Mouse (Mus musculus) cerebellum, adult 8-10 months (tissue): Measurements from ENCODE around the gene Gm20388.
"Not testable (repeated sequence)": the region's sequence is repeated elsewhere in the genome, so short reads cannot be mapped to it uniquely, and the experiment has no call there.

Experiments used
- DNase-seq: peaks from one replicate; pipeline ENCODE4 v3.0.0; 2022

Gene Gm20388

GRCm38 (mm10) chr8:122564363-122565352 lies 2654.0 kb downstream of the Gm20388 start:
- no peak for DNase-seq

- no peak for DNase-seq
Measured at GRCm38 (mm10) chr8:122566766-122567165, 2656.1 kb downstream of the Gm20388 start.

GRCm38 (mm10) chr8:122567361-122568108 lies 2656.9 kb downstream of the Gm20388 start, which contains the start of gene Cdt1:
TSS of gene Cdt1 (plus strand) at chr8:122568015.
- DNase-seq, result peak; percentile 96

- DNase-seq, result no peak
Measured at GRCm38 (mm10) chr8:122568109-122568504, 2657.5 kb downstream of the Gm20388 start.

- DNase-seq, result no peak
Measured at GRCm38 (mm10) chr8:122568881-122569309, 2658.3 kb downstream of the Gm20388 start.

GRCm38 (mm10) chr8:122569329-122569728 lies 2658.7 kb downstream of the Gm20388 start:
- DNase-seq, result no peak

GRCm38 (mm10) chr8:122569996-122570395 lies 2659.4 kb downstream of the Gm20388 start:
- no peak for DNase-seq

GRCm38 (mm10) chr8:122571153-122571552 lies 2660.5 kb downstream of the Gm20388 start:
- DNase-seq, result peak; percentile 64

- DNase-seq, result no peak
Measured at GRCm38 (mm10) chr8:122571750-122572267, 2661.2 kb downstream of the Gm20388 start.

GRCm38 (mm10) chr8:122572751-122573150 lies 2662.1 kb downstream of the Gm20388 start:
- DNase-seq, result no peak

GRCm38 (mm10) chr8:122573176-122573575 lies 2662.5 kb downstream of the Gm20388 start:
- DNase-seq, result not testable (repeated sequence)

GRCm38 (mm10) chr8:122573577-122573976 lies 2662.9 kb downstream of the Gm20388 start:
- DNase-seq, result no peak

GRCm38 (mm10) chr8:122574264-122574663 lies 2663.6 kb downstream of the Gm20388 start:
- no peak for DNase-seq

GRCm38 (mm10) chr8:122574667-122575251 lies 2664.1 kb downstream of the Gm20388 start:
- DNase-seq, result no peak

GRCm38 (mm10) chr8:122575286-122575685 lies 2664.6 kb downstream of the Gm20388 start:
- DNase-seq, result no peak

GRCm38 (mm10) chr8:122575735-122576647 lies 2665.3 kb downstream of the Gm20388 start:
- DNase-seq, result peak; percentile 33

GRCm38 (mm10) chr8:122576648-122577022 lies 2666.0 kb downstream of the Gm20388 start, which contains the start of gene Aprt:
TSS of gene Aprt (minus strand) at chr8:122576909.
- DNase-seq, result peak; percentile 96

GRCm38 (mm10) chr8:122577116-122577515 lies 2666.5 kb downstream of the Gm20388 start:
- DNase-seq, result no peak

GRCm38 (mm10) chr8:122579196-122579595 lies 2668.6 kb downstream of the Gm20388 start:
- no peak for DNase-seq

GRCm38 (mm10) chr8:122580926-122581325 lies 2670.3 kb downstream of the Gm20388 start:
- no peak for DNase-seq

- DNase-seq, result no peak
Measured at GRCm38 (mm10) chr8:122584981-122585380, 2674.3 kb downstream of the Gm20388 start.
